Mouse (Mus musculus) hindbrain, postnatal 0 days (tissue): ENCODE data around the gene Krtap4-1. TPM values are rescaled to one million over a fixed set of nuclear protein-coding genes. Genes with fewer than 3 reads are reported as not detected.

ENCODE experiments used
- ATAC-seq: fragments of 200-750 bp; cut with Nextera tagmentation; 2 replicates; pipeline ENCODE4 v1.8.0; 2017; ENCODE audit warnings: mild to moderate bottlenecking, moderate TSS enrichment, moderate library complexity
- DNase-seq: peaks from one replicate; pipeline ENCODE4 v3.0.0-alpha.2; 2015; ENCODE audit warnings: low spot score
- H3K27ac ChIP-seq: fragments of 300-500 bp; sonication (generic); 2 replicates; pipeline ENCODE4 v1.5.1; 2014; ENCODE audit warnings: mild to moderate bottlenecking
- H3K27me3 ChIP-seq: fragments of 300-500 bp; sonication (generic); 2 replicates; pipeline ENCODE4 v1.6.1; 2014; ENCODE audit warnings: low read length, mixed read lengths; ENCODE audit not compliant: insufficient read depth
- H3K36me3 ChIP-seq: fragments of 300-500 bp; sonication (generic); 2 replicates; pipeline ENCODE4 v1.6.1; 2014; ENCODE audit warnings: low read length, mixed read lengths; ENCODE audit not compliant: insufficient read depth
- H3K4me1 ChIP-seq: fragments of 300-500 bp; sonication (generic); 2 replicates; pipeline ENCODE4 v1.6.1; 2014; ENCODE audit warnings: antibody characterized with exemption, low read length, mixed read lengths; ENCODE audit not compliant: insufficient read depth
- H3K4me2 ChIP-seq: fragments of 300-500 bp; sonication (generic); 2 replicates; pipeline ENCODE4 v1.6.1; 2014; ENCODE audit warnings: low read depth, mild to moderate bottlenecking, low read length, moderate library complexity, mixed read lengths
- H3K4me3 ChIP-seq: fragments of 300-500 bp; sonication (generic); 2 replicates; pipeline ENCODE4 v1.5.1; 2014; ENCODE audit warnings: low read length
- H3K9ac ChIP-seq: fragments of 300-500 bp; sonication (generic); replicated peaks from 2 replicates; pipeline ENCODE4 v1.6.1; 2014; ENCODE audit warnings: mild to moderate bottlenecking, low read length, moderate library complexity, mixed read lengths
- H3K9me3 ChIP-seq: fragments of 300-500 bp; sonication (generic); 2 replicates; pipeline ENCODE4 v1.6.1; 2016; ENCODE audit warnings: low read length, mixed read lengths
- CTCF ChIP-seq: IDR thresholded peaks from 2 replicates; pipeline ENCODE4 v1.5.1; 2016; ENCODE audit warnings: antibody characterized with exemption, control low read depth, low read depth
- WGBS: fragments of 180-500 bp; shearing (Covaris S2); extraction: QIAGEN DNeasy Blood & Tissue Kit; methylation state at CpG from one replicate; pipeline ENCODE4 v1.1.7; 2014; 5-methylcytosine and 5-hydroxymethylcytosine counted together
- polyA plus RNA-seq: library from polyadenylated mRNA; unstranded; fragments of >200 nt; fragmentation: Nextera tagmentation; extraction: Ambion mirVana; gene quantifications from 2 replicates; pipeline ENCODE4 v1.2.1, GENCODE M21; 2015
- total RNA-seq: library from RNA; depleted of rRNA; stranded (reverse); fragments of >200 nt; gene quantifications from 2 replicates; pipeline ENCODE4 v1.2.3, GENCODE M21; 2014; rRNA removed

Gene Krtap4-1
- total and polyA plus RNA-seq, 2 experiments from 2014 or later, result not detected

DNA sequence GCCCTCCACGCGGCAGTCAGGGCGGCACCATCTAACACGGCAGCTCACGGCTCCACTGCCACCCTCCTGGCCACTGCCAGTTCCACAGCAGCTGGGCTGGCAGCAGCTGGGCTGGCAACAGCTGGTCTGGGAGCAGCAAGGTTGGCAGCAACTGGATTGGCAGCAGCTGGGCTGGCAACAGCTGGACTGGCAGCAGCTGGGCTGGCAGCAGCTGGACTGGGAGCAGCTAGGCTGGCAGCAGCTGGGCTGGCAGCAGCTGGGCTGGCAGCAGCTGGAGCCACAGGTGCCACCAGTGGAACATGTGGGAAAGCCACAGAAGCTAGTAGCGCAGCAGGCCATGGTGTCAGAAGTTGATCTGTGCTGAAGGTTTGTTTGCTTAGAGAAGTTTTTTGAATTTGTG lies 37.1 kb downstream of the Krtap4-1 start, which contains the start of gene Krtap1-3:
Gene Krtap1-3, minus strand, starts transcription at position 359 of the 400 bp plus-strand sequence.
- WGBS, result 77% methylated on average over 6 of the region's 6 CpGs
- Histone ChIP-seq H3K27me3 (no peaks in the 10 kb centered on the region), H3K4me3 (no peak within 1 kb of the TSS), H3K4me2 (no peak within 1 kb of the TSS), H3K9ac (no peak within 1 kb of the TSS), H3K9me3 (no peaks in the 10 kb centered on the region), H3K36me3 (no peaks in the 10 kb centered on the region), H3K27ac (no peak within 1 kb of the TSS), H3K4me1 (no peaks in the 10 kb centered on the region)
- DNase-seq (no peak), ATAC-seq (no peak)
- TF ChIP-seq CTCF, result no peak

DNA sequence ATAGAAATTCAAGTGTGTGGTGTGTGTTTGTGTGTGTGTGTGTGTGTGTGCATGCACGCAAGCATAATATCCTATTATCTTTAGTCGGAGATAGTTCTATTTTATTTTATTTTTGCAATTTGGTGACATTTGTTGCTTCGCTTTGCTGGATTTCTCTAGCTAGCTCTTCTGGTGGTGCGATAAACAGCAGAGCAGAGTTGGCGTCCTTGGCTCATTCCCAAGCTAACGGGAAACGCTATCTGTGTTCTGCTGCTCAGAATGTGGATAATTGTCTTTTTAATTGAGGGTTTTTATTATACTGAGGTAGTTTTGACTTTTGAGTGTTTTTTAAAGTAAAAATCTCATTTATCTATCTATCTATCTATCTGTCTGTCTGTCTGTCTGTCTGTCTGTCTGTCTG lies 42.9 kb downstream of the Krtap4-1 start:
- DNase-seq, result no peak
- no peak overlapping the region for H3K4me3 ChIP-seq

DNA sequence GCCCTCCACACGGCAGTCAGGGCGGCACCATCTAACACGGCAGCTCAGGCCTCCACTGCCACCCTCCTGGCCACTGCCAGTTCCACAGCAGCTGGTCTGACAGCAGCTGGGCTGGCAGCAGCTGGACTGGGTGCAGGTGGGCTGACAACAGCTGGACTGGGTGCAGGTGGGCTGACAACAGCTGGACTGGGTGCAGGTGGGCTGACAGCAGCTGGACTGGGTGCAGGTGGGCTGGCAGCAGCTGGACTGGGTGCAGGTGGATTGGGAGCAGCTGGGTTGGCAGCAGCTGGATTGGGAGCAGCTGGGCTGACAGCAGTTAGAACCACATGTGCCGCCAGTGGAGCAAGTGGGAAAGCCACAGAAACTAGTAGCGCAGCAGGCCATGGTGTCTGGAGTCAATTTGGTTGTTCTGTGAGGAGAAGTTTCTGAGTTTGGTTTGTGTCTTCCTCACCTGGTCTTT lies 44.8 kb downstream of the Krtap4-1 start, which contains the start of gene Krtap1-4:
Gene Krtap1-4, minus strand, starts transcription at position 410 of the 460 bp plus-strand sequence.
- H3K4me1 ChIP-seq, result no peaks in the 10 kb centered on the region
- H3K9me3 ChIP-seq, result no peaks in the 10 kb centered on the region
- no peak within 1 kb of the TSS for H3K4me3 ChIP-seq
- H3K4me2 ChIP-seq, result no peak within 1 kb of the TSS
- ATAC-seq, result no peak
- no peak within 1 kb of the TSS for H3K9ac ChIP-seq
- no peaks in the 10 kb centered on the region for H3K27me3 ChIP-seq
- 69% methylated on average over 5 of the region's 5 CpGs for WGBS
- no peak for DNase-seq
- no peak within 1 kb of the TSS for H3K27ac ChIP-seq
- H3K36me3 ChIP-seq, result no peaks in the 10 kb centered on the region
- no peak for TF ChIP-seq CTCF

More for the DNA sequence above, 42.9 kb downstream of the Krtap4-1 start:
- Histone ChIP-seq H3K9ac (no peak overlapping the region), H3K4me2 (no peak overlapping the region), H3K9me3 (no peaks in the 10 kb centered on the region), H3K4me1 (no peaks in the 10 kb centered on the region), H3K27me3 (no peaks in the 10 kb centered on the region), H3K36me3 (no peaks in the 10 kb centered on the region), H3K27ac (no peak overlapping the region)
- 86% methylated on average over 7 of the region's 7 CpGs for WGBS
- ATAC-seq, result no peak
- TF ChIP-seq CTCF, result no peak

DNA sequence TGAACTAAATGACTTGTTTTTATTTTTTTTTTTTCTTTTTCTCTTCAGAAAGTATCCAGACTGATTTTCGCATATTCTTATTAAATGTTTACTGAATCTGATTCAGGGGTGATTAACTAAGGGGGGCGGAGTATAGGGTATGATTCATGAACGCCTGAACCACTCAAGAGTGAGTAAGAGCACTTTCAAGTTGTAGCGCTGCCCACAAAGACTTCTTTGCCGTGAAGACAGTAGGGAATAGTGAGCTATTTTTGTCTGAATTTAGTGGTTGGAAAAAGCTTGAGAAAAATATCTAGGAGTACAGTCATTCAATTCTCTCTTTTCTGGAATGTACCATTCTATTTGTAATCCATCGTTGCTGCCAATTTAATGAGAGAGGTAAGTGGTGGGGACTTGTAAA lies 46.5 kb downstream of the Krtap4-1 start:
- H3K4me3 ChIP-seq, result no peak overlapping the region
- 86% methylated on average over 6 of the region's 6 CpGs for WGBS
- no peaks in the 10 kb centered on the region for H3K27me3 ChIP-seq
- H3K27ac ChIP-seq, result no peak overlapping the region
- H3K4me1 ChIP-seq, result no peaks in the 10 kb centered on the region
- ATAC-seq (no peak), DNase-seq (no peak)
- H3K36me3 ChIP-seq, result no peaks in the 10 kb centered on the region
- H3K9me3 ChIP-seq, result no peaks in the 10 kb centered on the region
- no peak overlapping the region for H3K9ac ChIP-seq
- no peak for TF ChIP-seq CTCF
- no peak overlapping the region for H3K4me2 ChIP-seq

DNA sequence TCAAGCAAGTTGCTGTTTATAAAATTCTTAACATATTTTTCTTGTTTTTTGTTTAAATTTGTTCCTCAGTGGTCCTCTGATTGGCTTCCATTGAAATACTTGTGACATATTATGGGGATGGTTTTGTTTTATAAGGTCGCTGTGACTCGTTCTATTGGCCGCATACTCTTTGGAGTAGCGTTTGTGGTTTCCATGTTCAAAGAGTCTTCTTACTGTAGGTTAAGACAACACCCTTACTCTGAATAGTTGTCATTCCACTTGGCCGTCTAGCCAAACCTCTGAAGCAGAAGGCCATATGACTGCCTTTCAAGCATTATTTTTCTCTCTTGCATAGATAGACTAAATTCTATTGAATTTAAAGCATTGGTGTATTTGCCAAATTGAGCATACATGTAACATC lies 47.0 kb downstream of the Krtap4-1 start:
- H3K4me1 ChIP-seq, result no peaks in the 10 kb centered on the region
- no peak for TF ChIP-seq CTCF
- DNase-seq, result no peak

DNA sequence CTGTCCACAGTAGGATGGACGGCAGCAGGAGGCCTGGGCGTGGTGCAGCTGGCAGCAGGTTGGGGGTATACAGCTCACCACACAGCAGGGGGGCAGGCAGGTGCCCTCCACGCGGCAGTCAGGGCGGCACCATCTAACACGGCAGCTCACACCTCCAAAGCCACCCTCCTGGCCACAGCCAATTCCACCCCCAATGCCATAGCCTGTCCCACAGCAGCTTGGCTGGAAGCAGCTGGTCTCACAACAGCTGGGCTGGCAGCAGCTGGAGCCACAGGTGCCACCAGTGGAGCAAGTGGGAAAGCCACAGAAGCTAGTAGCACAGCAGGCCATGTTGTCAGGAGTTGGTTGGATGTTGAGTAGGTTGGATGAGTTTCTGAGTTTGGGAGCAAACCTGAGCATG lies 47.4 kb downstream of the Krtap4-1 start, which contains the start of gene Krtap1-5:
Gene Krtap1-5, minus strand, starts transcription at position 381 of the 400 bp plus-strand sequence.
- no peak for DNase-seq
- ATAC-seq, result no peak
- Histone ChIP-seq H3K9ac (no peak within 1 kb of the TSS), H3K36me3 (no peaks in the 10 kb centered on the region), H3K4me3 (no peak within 1 kb of the TSS), H3K4me1 (no peaks in the 10 kb centered on the region), H3K4me2 (no peak within 1 kb of the TSS), H3K9me3 (no peaks in the 10 kb centered on the region), H3K27me3 (no peaks in the 10 kb centered on the region), H3K27ac (no peak within 1 kb of the TSS)
- WGBS, result 85% methylated on average over 6 of the region's 6 CpGs
- no peak for TF ChIP-seq CTCF

More for the DNA sequence above, 47.0 kb downstream of the Krtap4-1 start:
- H3K4me2 ChIP-seq, result no peak overlapping the region
- no peak overlapping the region for H3K4me3 ChIP-seq
- H3K9ac ChIP-seq, result no peak overlapping the region
- H3K27me3 ChIP-seq, result no peaks in the 10 kb centered on the region
- no peak for ATAC-seq
- WGBS, result 92% methylated on average over 5 of the region's 5 CpGs
- no peaks in the 10 kb centered on the region for H3K9me3 ChIP-seq
- no peaks in the 10 kb centered on the region for H3K36me3 ChIP-seq
- no peak overlapping the region for H3K27ac ChIP-seq

Other genes starting within 250 kb of the Krtap4-1 start
Only the 30 nearest of the 38 such genes appear.
- gene Krt23, start 135.1 kb downstream of the Krtap4-1 start, total RNA-seq, result not detected in 2 replicates
- 0.40 and 0.41 TPM in 2 replicates for gene Krt23, start 135.1 kb downstream of the Krtap4-1 start, polyA plus RNA-seq
- gene Krt39, start 106.9 kb downstream of the Krtap4-1 start, total RNA-seq, result not detected in 2 replicates
- not detected in 2 replicates for gene Krt39, start 106.9 kb downstream of the Krtap4-1 start, polyA plus RNA-seq
- gene Krt40, start 85.1 kb downstream of the Krtap4-1 start, total RNA-seq, result not detected in 2 replicates
- not detected in 2 replicates for gene Krt40, start 85.1 kb downstream of the Krtap4-1 start, polyA plus RNA-seq
- not detected in 2 replicates for gene Krtap3-3, start 77.4 kb downstream of the Krtap4-1 start, total RNA-seq
- gene Krtap3-3, start 77.4 kb downstream of the Krtap4-1 start, polyA plus RNA-seq, result not detected in 2 replicates
- gene Krtap3-2, start 71.4 kb downstream of the Krtap4-1 start, total RNA-seq, result not detected in 2 replicates
- not detected in 2 replicates for gene Krtap3-2, start 71.4 kb downstream of the Krtap4-1 start, polyA plus RNA-seq
- not detected in 2 replicates for gene Gm11939, start 68.8 kb downstream of the Krtap4-1 start, total RNA-seq
- not detected in 2 replicates for gene Gm11939, start 68.8 kb downstream of the Krtap4-1 start, polyA plus RNA-seq
- gene Krtap3-1, start 61.6 kb downstream of the Krtap4-1 start, total RNA-seq, result not detected in 2 replicates
- not detected in 2 replicates for gene Krtap3-1, start 61.6 kb downstream of the Krtap4-1 start, polyA plus RNA-seq
- not detected in 2 replicates for gene Krtap1-5, start 47.2 kb downstream of the Krtap4-1 start, total RNA-seq
- not detected in 2 replicates for gene Krtap1-5, start 47.2 kb downstream of the Krtap4-1 start, polyA plus RNA-seq
- not detected in 2 replicates for gene Krtap1-4, start 44.6 kb downstream of the Krtap4-1 start, total RNA-seq
- not detected in 2 replicates for gene Krtap1-4, start 44.6 kb downstream of the Krtap4-1 start, polyA plus RNA-seq
- gene Krtap1-3, start 36.9 kb downstream of the Krtap4-1 start, total RNA-seq, result not detected in 2 replicates
- gene Krtap1-3, start 36.9 kb downstream of the Krtap4-1 start, polyA plus RNA-seq, result not detected in 2 replicates
- gene Krtap9-3, start 30.1 kb downstream of the Krtap4-1 start, total RNA-seq, result not detected in 2 replicates
- not detected in 2 replicates for gene Krtap9-3, start 30.1 kb downstream of the Krtap4-1 start, polyA plus RNA-seq
- not detected in 2 replicates for gene Gm11938, start 24.9 kb downstream of the Krtap4-1 start, total RNA-seq
- not detected in 2 replicates for gene Gm11938, start 24.9 kb downstream of the Krtap4-1 start, polyA plus RNA-seq
- not detected in 2 replicates for gene Gm11937, start 18.0 kb downstream of the Krtap4-1 start, total RNA-seq
- gene Gm11937, start 18.0 kb downstream of the Krtap4-1 start, polyA plus RNA-seq, result not detected in 2 replicates
- gene Krtap2-4, start 13.4 kb downstream of the Krtap4-1 start, total RNA-seq, result 2.8 TPM in 1 of 2 replicates, not detected in the other
- not detected in 2 replicates for gene Krtap2-4, start 13.4 kb downstream of the Krtap4-1 start, polyA plus RNA-seq
- not detected in 2 replicates for gene Gm11562, start 7.8 kb downstream of the Krtap4-1 start, total RNA-seq
- not detected in 2 replicates for gene Gm11562, start 7.8 kb downstream of the Krtap4-1 start, polyA plus RNA-seq
- gene Krtap4-2, start 6.8 kb upstream of the Krtap4-1 start, total RNA-seq, result not detected in 2 replicates
- not detected in 2 replicates for gene Krtap4-2, start 6.8 kb upstream of the Krtap4-1 start, polyA plus RNA-seq
- gene Krtap4-7, start 15.9 kb upstream of the Krtap4-1 start, total RNA-seq, result not detected in 2 replicates
- not detected in 2 replicates for gene Krtap4-7, start 15.9 kb upstream of the Krtap4-1 start, polyA plus RNA-seq
- not detected in 2 replicates for gene Gm11555, start 22.0 kb upstream of the Krtap4-1 start, total RNA-seq
- gene Gm11555, start 22.0 kb upstream of the Krtap4-1 start, polyA plus RNA-seq, result not detected in 2 replicates
- not detected in 2 replicates for gene Gm11563, start 30.7 kb upstream of the Krtap4-1 start, total RNA-seq
- not detected in 2 replicates for gene Gm11563, start 30.7 kb upstream of the Krtap4-1 start, polyA plus RNA-seq
- not detected in 2 replicates for gene Krtap4-6, start 37.7 kb upstream of the Krtap4-1 start, total RNA-seq
- not detected in 2 replicates for gene Krtap4-6, start 37.7 kb upstream of the Krtap4-1 start, polyA plus RNA-seq
- not detected in 2 replicates for gene Gm14190, start 62.5 kb upstream of the Krtap4-1 start, total RNA-seq
- not detected in 2 replicates for gene Gm14190, start 62.5 kb upstream of the Krtap4-1 start, polyA plus RNA-seq
- gene Gm14180, start 106.1 kb upstream of the Krtap4-1 start, total RNA-seq, result not detected in 2 replicates
- not detected in 2 replicates for gene Gm14180, start 106.1 kb upstream of the Krtap4-1 start, polyA plus RNA-seq
- gene Gm11595, start 144.7 kb upstream of the Krtap4-1 start, total RNA-seq, result not detected in 2 replicates
- not detected in 2 replicates for gene Gm11595, start 144.7 kb upstream of the Krtap4-1 start, polyA plus RNA-seq
- not detected in 2 replicates for gene Krtap4-8, start 152.5 kb upstream of the Krtap4-1 start, total RNA-seq
- gene Krtap4-8, start 152.5 kb upstream of the Krtap4-1 start, polyA plus RNA-seq, result not detected in 2 replicates
- not detected in 2 replicates for gene Krtap4-9, start 157.0 kb upstream of the Krtap4-1 start, total RNA-seq
- gene Krtap4-9, start 157.0 kb upstream of the Krtap4-1 start, polyA plus RNA-seq, result not detected in 2 replicates
- not detected in 2 replicates for gene Gm11596, start 165.2 kb upstream of the Krtap4-1 start, total RNA-seq
- not detected in 2 replicates for gene Gm11596, start 165.2 kb upstream of the Krtap4-1 start, polyA plus RNA-seq
- gene Gm11569, start 170.7 kb upstream of the Krtap4-1 start, total RNA-seq, result not detected in 2 replicates
- not detected in 2 replicates for gene Gm11569, start 170.7 kb upstream of the Krtap4-1 start, polyA plus RNA-seq
- gene Gm11554, start 176.2 kb upstream of the Krtap4-1 start, total RNA-seq, result not detected in 2 replicates
- not detected in 2 replicates for gene Gm11554, start 176.2 kb upstream of the Krtap4-1 start, polyA plus RNA-seq
- not detected in 2 replicates for gene Krtap4-13, start 181.7 kb upstream of the Krtap4-1 start, total RNA-seq
- not detected in 2 replicates for gene Krtap4-13, start 181.7 kb upstream of the Krtap4-1 start, polyA plus RNA-seq
- not detected in 2 replicates for gene Gm11564, start 187.4 kb upstream of the Krtap4-1 start, total RNA-seq
- gene Gm11564, start 187.4 kb upstream of the Krtap4-1 start, polyA plus RNA-seq, result not detected in 2 replicates